32 mouse cellular contexts compared by ENCODE assay signal in genomic region chr14:57997431-57997830, GRCm38 (mm10). TPM values are rescaled to one million over a fixed set of nuclear protein-coding genes. Genes with fewer than 3 reads are reported as not detected.
DNase-seq lines count a peak whose midpoint lies in the region; ATAC-seq and TF ChIP-seq lines count a peak whose summit lies in the region.
"Had no signal": no experiment of that assay in that cellular context is flagged by ENCODE, and none has a peak within 500 bp of the region (broad histone marks: within the 10 kb centered on the region; RNA-seq: fewer than 3 reads in every experiment).

No protein-coding gene starts in this region.

- no peak for ATAC-seq in hindbrain, embryonic 13.5 days (ENCODE audit: low FRiP score)
- ATAC-seq in hindbrain, postnatal 0 days: no peak
- no peak for ATAC-seq in megakaryocyte, adult 5-6 weeks (ENCODE audit: poor library complexity, severe bottlenecking)
- ATAC-seq in liver, embryonic 15.5 days (ENCODE audit: insufficient read depth): no peak
- ATAC-seq: forebrain, embryonic 15.5 days; inflammation-experienced regulatory T-cells, adult 6 months had no signal

- 0 out of 2 replicates have a peak overlapping the region, but pooled peaks have one; percentile 6 for H3K4me2 ChIP-seq in hindbrain, embryonic 13.5 days
- no peak overlapping the region for H3K4me2 ChIP-seq in hindbrain, postnatal 0 days (ENCODE audit: low read depth, low read length)
- no peak overlapping the region for H3K4me2 ChIP-seq in liver, embryonic 15.5 days
- H3K4me2 ChIP-seq: forebrain, embryonic 15.5 days; heart, embryonic 11.5 days; midbrain, embryonic 12.5 days had no signal

- 0 out of 2 replicates have a peak, but pooled peaks cover 3% of the 10 kb centered on the region for H3K27me3 ChIP-seq in hindbrain, embryonic 13.5 days
- H3K27me3 ChIP-seq in hindbrain, postnatal 0 days (ENCODE audit: insufficient read depth, low read length): no peaks in the 10 kb centered on the region
- H3K27me3 ChIP-seq in megakaryocyte, embryonic 14.5 days (replicated peaks): no peaks in the 10 kb centered on the region
- H3K27me3 ChIP-seq in liver, embryonic 15.5 days: no peaks in the 10 kb centered on the region
- H3K27me3 ChIP-seq: embryonic facial prominence, embryonic 12.5 days; forebrain, embryonic 15.5 days; hindbrain, embryonic 12.5 days had no signal

- H3K9me3 ChIP-seq in hindbrain, embryonic 13.5 days: no peaks in the 10 kb centered on the region
- no peaks in the 10 kb centered on the region for H3K9me3 ChIP-seq in hindbrain, postnatal 0 days (ENCODE audit: low read length)
- H3K9me3 ChIP-seq in megakaryocyte, embryonic 14.5 days: peaks cover 7% of the 10 kb centered on the region
- no peaks in the 10 kb centered on the region for H3K9me3 ChIP-seq in liver, embryonic 15.5 days (replicated peaks)
- H3K9me3 ChIP-seq: embryonic facial prominence, embryonic 12.5 days; forebrain, embryonic 15.5 days; hindbrain, embryonic 12.5 days; midbrain, embryonic 12.5 days had no signal

- peaks cover 15% of the 10 kb centered on the region for H3K4me1 ChIP-seq in hindbrain, embryonic 13.5 days (replicated peaks)
- H3K4me1 ChIP-seq in hindbrain, postnatal 0 days (ENCODE audit: insufficient read depth, low read length): no peaks in the 10 kb centered on the region
- H3K4me1 ChIP-seq in megakaryocyte, embryonic 14.5 days: peaks cover 47% of the 10 kb centered on the region
- peaks cover 24% of the 10 kb centered on the region for H3K4me1 ChIP-seq in liver, embryonic 15.5 days (replicated peaks)
- H3K4me1 ChIP-seq: embryonic facial prominence, embryonic 12.5 days had no signal

- DNase-seq in hindbrain, postnatal 0 days (ENCODE audit: low spot score): no peak
- peak; percentile 34 for DNase-seq in telencephalon, adult 2 months (ENCODE audit: low read depth, low spot score)
- DNase-seq in spleen, adult 12 weeks (ENCODE audit: low spot score): no peak
- DNase-seq in lung, postnatal 10 days: no peak
- DNase-seq: adrenal gland, postnatal 14 days; cerebellum, adult 11-12 months; cerebellum, adult 9-11 months; embryo, embryonic 11 days; gastrocnemius, adult 2 months; gastrocnemius, postnatal 36 days; heart, adult 18-20 months; heart, postnatal 36 days; kidney, adult 2 months; layer of hippocampus, postnatal 36 days; left cerebral cortex, postnatal 4 days; lung, embryonic 14.5 days; retina, postnatal 1 day; right cerebral cortex, postnatal 14 days; spleen, adult 18-20 months had no signal

- 81% methylated on average over 1 of the region's 1 CpGs for WGBS in hindbrain, embryonic 13.5 days
- WGBS in hindbrain, postnatal 0 days: 81% methylated on average over 1 of the region's 1 CpGs
- WGBS in liver, embryonic 15.5 days (ENCODE audit: insufficient replicate concordance): 33% methylated on average over 1 of the region's 1 CpGs

- H3K9ac ChIP-seq in hindbrain, embryonic 13.5 days: no peak overlapping the region
- H3K9ac ChIP-seq in hindbrain, postnatal 0 days (replicated peaks; ENCODE audit: low read length): no peak overlapping the region
- H3K9ac ChIP-seq in liver, embryonic 15.5 days: no peak overlapping the region
- H3K9ac ChIP-seq: embryonic facial prominence, embryonic 12.5 days; forebrain, embryonic 15.5 days; hindbrain, embryonic 12.5 days; lung, embryonic 14.5 days; midbrain, embryonic 12.5 days had no signal

- no peak overlapping the region for H3K27ac ChIP-seq in hindbrain, embryonic 13.5 days
- no peak overlapping the region for H3K27ac ChIP-seq in hindbrain, postnatal 0 days
- H3K27ac ChIP-seq in liver, embryonic 15.5 days (replicated peaks): 0 out of 2 replicates have a peak overlapping the region, but pooled peaks have one; percentile 3
- H3K27ac ChIP-seq: embryonic facial prominence, embryonic 12.5 days; forebrain, embryonic 10.5 days; forebrain, embryonic 15.5 days; gastrocnemius, adult 2 months; hindbrain, embryonic 12.5 days; kidney, postnatal 0 days; midbrain, embryonic 12.5 days; stomach, postnatal 0 days had no signal

- TF ChIP-seq CTCF in hindbrain, postnatal 0 days (IDR thresholded peaks at IDR 0.05; ENCODE audit: low read depth): no peak

- H3K36me3 ChIP-seq in hindbrain, embryonic 13.5 days: 0 out of 2 replicates have a peak, but pooled peaks cover 4% of the 10 kb centered on the region
- H3K36me3 ChIP-seq in hindbrain, postnatal 0 days (ENCODE audit: insufficient read depth, low read length): no peaks in the 10 kb centered on the region
- peaks cover 25% of the 10 kb centered on the region for H3K36me3 ChIP-seq in megakaryocyte, embryonic 14.5 days (replicated peaks; ENCODE audit: low read length)
- H3K36me3 ChIP-seq in liver, embryonic 15.5 days (replicated peaks): peaks cover 5% of the 10 kb centered on the region; the same call in 1 of the 2 replicates
- H3K36me3 ChIP-seq: forebrain, embryonic 15.5 days; hindbrain, embryonic 12.5 days; midbrain, embryonic 12.5 days had no signal

- no peak overlapping the region for H3K4me3 ChIP-seq in hindbrain, embryonic 13.5 days
- no peak overlapping the region for H3K4me3 ChIP-seq in hindbrain, postnatal 0 days (ENCODE audit: low read length)
- peak overlapping the region; percentile 8 for H3K4me3 ChIP-seq in megakaryocyte, embryonic 14.5 days (replicated peaks)
- no peak overlapping the region for H3K4me3 ChIP-seq in liver, embryonic 15.5 days (replicated peaks)
- H3K4me3 ChIP-seq: embryonic facial prominence, embryonic 12.5 days; forebrain, embryonic 15.5 days; hindbrain, embryonic 12.5 days; midbrain, embryonic 12.5 days had no signal

RNA-seq across cellular contexts. Expression of gene Micu2, which starts 1.6 kb away (rescaled TPM):
- 68.1 and 69.2 TPM in 2 replicates for polyA plus RNA-seq in hindbrain, embryonic 13.5 days (2015; fragmentation: Nextera tagmentation; extraction: Ambion mirVana)
- total RNA-seq in hindbrain, postnatal 0 days (2014; rRNA removed): 42.1 and 43.5 TPM in 2 replicates
- polyA plus RNA-seq in hindbrain, postnatal 0 days (2015; fragmentation: Nextera tagmentation; extraction: Ambion mirVana): 69.1 and 70.9 TPM in 2 replicates
- 10.0 and 46.0 TPM in 2 replicates for polyA plus RNA-seq in megakaryocyte, embryonic 14.5 days (2012; ENCODE audit: insufficient read depth, low replicate concordance)
- total RNA-seq in megakaryocyte, adult 5-6 weeks (2015): 39.4 and 41.9 TPM in 2 replicates
- 80.7 and 97.5 TPM in 2 replicates for total RNA-seq in megakaryocyte, adult 5-6 weeks (2017)
- 36.4 and 39.0 TPM in 2 replicates for polyA plus RNA-seq in liver, embryonic 15.5 days (2015; fragmentation: Nextera tagmentation; extraction: Ambion mirVana)
